Mouse (Mus musculus): ENCODE data around the gene Mdk. TPM values are rescaled to one million over a fixed set of nuclear protein-coding genes. Genes with fewer than 3 reads are reported as not detected.

Mdk gene
- polyA plus RNA-seq, 1 experiment, result not detected

- no peak for TF ChIP-seq POLR2A (IDR thresholded peaks at IDR 0.05; ENCODE audit: insufficient read depth, low read depth, low read length)
- no peak for TF ChIP-seq CTCF (IDR thresholded peaks at IDR 0.05; ENCODE audit: insufficient read depth, low read depth, low read length)
- no peak overlapping the region for H3K27ac ChIP-seq (ENCODE audit: insufficient read depth, low read depth, low read length)
Measured at GRCm38 (mm10) chr2:91897968-91898367, 34.1 kb downstream of the Mdk start.

GRCm38 (mm10) chr2:91895401-91895800 is 36.7 kb downstream of the Mdk start:
- no peak for TF ChIP-seq CTCF (IDR thresholded peaks at IDR 0.05; ENCODE audit: insufficient read depth, low read depth, low read length)
- no peak for TF ChIP-seq POLR2A (IDR thresholded peaks at IDR 0.05; ENCODE audit: insufficient read depth, low read depth, low read length)
- Histone ChIP-seq H3K27ac (ENCODE audit: insufficient read depth, low read depth, low read length) (no peak overlapping the region), H3K4me1 (ENCODE audit: control insufficient read depth, insufficient read depth, low read length) (peaks cover 4% of the 10 kb centered on the region), H3K4me3 (ENCODE audit: insufficient read depth, low read depth, low read length) (no peak overlapping the region)
- over 99% methylated on average over 3 of the region's 3 CpGs for WGBS

More at GRCm38 (mm10) chr2:91897968-91898367, 34.1 kb downstream of the Mdk start:
- H3K4me1 ChIP-seq (ENCODE audit: control insufficient read depth, insufficient read depth, low read length), result peaks cover 5% of the 10 kb centered on the region
- H3K4me3 ChIP-seq (ENCODE audit: insufficient read depth, low read depth, low read length), result no peak overlapping the region

- H3K27ac ChIP-seq (ENCODE audit: insufficient read depth, low read depth, low read length), result no peak overlapping the region
- TF ChIP-seq POLR2A (IDR thresholded peaks at IDR 0.05; ENCODE audit: insufficient read depth, low read depth, low read length) (no peak), CTCF (IDR thresholded peaks at IDR 0.05; ENCODE audit: insufficient read depth, low read depth, low read length) (no peak)
- H3K4me1 ChIP-seq (ENCODE audit: control insufficient read depth, insufficient read depth, low read length), result peaks cover 4% of the 10 kb centered on the region
- WGBS, result 40% methylated on average over 3 of the region's 3 CpGs
- H3K4me3 ChIP-seq (ENCODE audit: insufficient read depth, low read depth, low read length), result no peak overlapping the region
Measured at GRCm38 (mm10) chr2:91894716-91895115, 37.4 kb downstream of the Mdk start.

- no peaks in the 10 kb centered on the region; the same call in 1 of the 2 replicates for H3K4me1 ChIP-seq (ENCODE audit: control insufficient read depth, insufficient read depth, low read length)
- TF ChIP-seq POLR2A (IDR thresholded peaks at IDR 0.05; ENCODE audit: insufficient read depth, low read depth, low read length) (no peak), CTCF (IDR thresholded peaks at IDR 0.05; ENCODE audit: insufficient read depth, low read depth, low read length) (no peak)
- no peak overlapping the region for H3K27ac ChIP-seq (ENCODE audit: insufficient read depth, low read depth, low read length)
- no peak overlapping the region for H3K4me3 ChIP-seq (ENCODE audit: insufficient read depth, low read depth, low read length)
- WGBS, result 73% methylated on average over 4 of the region's 4 CpGs
Measured at GRCm38 (mm10) chr2:91884616-91885015, 47.5 kb downstream of the Mdk start.

- 95% methylated on average over 4 of the region's 4 CpGs for WGBS
- H3K27ac ChIP-seq (ENCODE audit: insufficient read depth, low read depth, low read length), result no peak overlapping the region
- TF ChIP-seq CTCF (IDR thresholded peaks at IDR 0.05; ENCODE audit: insufficient read depth, low read depth, low read length), result no peak
- H3K4me3 ChIP-seq (ENCODE audit: insufficient read depth, low read depth, low read length), result no peak overlapping the region
- H3K4me1 ChIP-seq (ENCODE audit: control insufficient read depth, insufficient read depth, low read length), result peaks cover under 1% of the 10 kb centered on the region
Measured at GRCm38 (mm10) chr2:91883961-91884360, 48.1 kb downstream of the Mdk start.

Other genes starting within 250 kb of the Mdk start
- gene Atg13, start 221.7 kb downstream of the Mdk start, polyA plus RNA-seq (2012; ENCODE audit: insufficient read depth, insufficient read length, low replicate concordance, missing spikeins), result not detected in 2 replicates
- not detected in 2 replicates for gene Harbi1, start 221.4 kb downstream of the Mdk start, polyA plus RNA-seq (2012; ENCODE audit: insufficient read depth, insufficient read length, low replicate concordance, missing spikeins)
- gene Ambra1, start 202.2 kb downstream of the Mdk start, polyA plus RNA-seq (2012; ENCODE audit: insufficient read depth, insufficient read length, low replicate concordance, missing spikeins), result not detected in 2 replicates
- not detected in 2 replicates for gene Chrm4, start 5.0 kb downstream of the Mdk start, polyA plus RNA-seq (2012; ENCODE audit: insufficient read depth, insufficient read length, low replicate concordance, missing spikeins)
- not detected in 2 replicates for gene Gm9821, start 13.4 kb upstream of the Mdk start, polyA plus RNA-seq (2012; ENCODE audit: insufficient read depth, insufficient read length, low replicate concordance, missing spikeins)
- gene Dgkz, start 43.6 kb upstream of the Mdk start, polyA plus RNA-seq (2012; ENCODE audit: insufficient read depth, insufficient read length, low replicate concordance, missing spikeins), result 328 TPM in 1 of 2 replicates, not detected in the other
- not detected in 2 replicates for gene Creb3l1, start 92.2 kb upstream of the Mdk start, polyA plus RNA-seq (2012; ENCODE audit: insufficient read depth, insufficient read length, low replicate concordance, missing spikeins)
- 643 TPM in 1 of 2 replicates, not detected in the other for gene Phf21a, start 160.8 kb upstream of the Mdk start, polyA plus RNA-seq (2012; ENCODE audit: insufficient read depth, insufficient read length, low replicate concordance, missing spikeins)

All from olfactory bulb, adult 2 months (tissue).